Mouse (Mus musculus) adrenal gland, adult 2 months (tissue): ENCODE data around the gene Ccdc107. TPM values are rescaled to one million over a fixed set of nuclear protein-coding genes. Genes with fewer than 3 reads are reported as not detected.

Experiments
- DNase-seq: peaks from one replicate; pipeline ENCODE4 v3.0.0; 2021
- long read RNA-seq: library from polyadenylated mRNA; stranded (forward); transcript quantifications from one replicate; pipeline ENCODE4 v2.0.0, GENCODE M21; 2021
- polyA plus RNA-seq: library from polyadenylated mRNA; depleted of rRNA; stranded (reverse); fragments of >200 nt; gene quantifications from 2 replicates; pipeline ENCODE4 v1.2.3, GENCODE M21; 2012; rRNA removed
- total RNA-seq, 2 experiments: library from RNA; stranded (reverse); gene quantifications; 2 replicates each; pipeline ENCODE4 v1.2.3; 2021

Ccdc107 gene
- total RNA-seq (10 to 100 TPM; 54.5 to 69.2 TPM), polyA plus RNA-seq (376 and 526 TPM in 2 replicates)
- long read RNA-seq, transcript Ccdc107-201 (6 exons, 817 nt), result major isoform, 65 of 69 reads
- long read RNA-seq, partial matches to known transcripts, result 1 of 69 reads
- long read RNA-seq, other reads (novel, unspliced or antisense), result 3 of 69 reads

GRCm38 (mm10) chr4:43492821-43493185 lies at the start of gene Ccdc107:
Gene Ccdc107 (plus strand): TSS chr4:43492900.
- peak; percentile 96 for DNase-seq

- peak; percentile 55 for DNase-seq
These were observed 49.2 kb upstream of the Ccdc107 start for GRCm38 (mm10) chr4:43443511-43443910.

GRCm38 (mm10) chr4:43447251-43447650 lies 45.4 kb upstream of the Ccdc107 start:
- DNase-seq, result peak; percentile 79

GRCm38 (mm10) chr4:43448554-43448953 lies 44.1 kb upstream of the Ccdc107 start:
- peak; percentile 74 for DNase-seq

GRCm38 (mm10) chr4:43452315-43452714 lies 40.4 kb upstream of the Ccdc107 start:
- peak; percentile 42 for DNase-seq

- DNase-seq, result no peak
These were observed 39.3 kb upstream of the Ccdc107 start for GRCm38 (mm10) chr4:43453413-43453812.

- DNase-seq, result no peak
These were observed 38.5 kb upstream of the Ccdc107 start, which contains the start of gene Cd72 for GRCm38 (mm10) chr4:43454041-43454836. Gene Cd72 (minus strand): TSS chr4:43454628.

GRCm38 (mm10) chr4:43456470-43456869 lies 36.2 kb upstream of the Ccdc107 start:
- DNase-seq, result no peak

- DNase-seq, result no peak
These were observed 35.6 kb upstream of the Ccdc107 start for GRCm38 (mm10) chr4:43457124-43457523.

- no peak for DNase-seq
These were observed 29.6 kb upstream of the Ccdc107 start for GRCm38 (mm10) chr4:43463102-43463501.

- no peak for DNase-seq
These were observed 26.8 kb upstream of the Ccdc107 start for GRCm38 (mm10) chr4:43465935-43466334.

- no peak for DNase-seq
These were observed 25.8 kb upstream of the Ccdc107 start for GRCm38 (mm10) chr4:43466872-43467271.

GRCm38 (mm10) chr4:43470301-43470700 lies 22.4 kb upstream of the Ccdc107 start:
- no peak for DNase-seq

GRCm38 (mm10) chr4:43473636-43474035 lies 19.1 kb upstream of the Ccdc107 start:
- DNase-seq, result no peak

GRCm38 (mm10) chr4:43476604-43477003 lies 16.1 kb upstream of the Ccdc107 start:
- no peak for DNase-seq

GRCm38 (mm10) chr4:43477857-43478533 lies 14.7 kb upstream of the Ccdc107 start:
- DNase-seq, result peak; percentile 92

- no peak for DNase-seq
These were observed 14.2 kb upstream of the Ccdc107 start for GRCm38 (mm10) chr4:43478534-43478858.

GRCm38 (mm10) chr4:43478906-43479832 lies 13.5 kb upstream of the Ccdc107 start:
- DNase-seq, result peak; percentile 58

GRCm38 (mm10) chr4:43480985-43481384 lies 11.7 kb upstream of the Ccdc107 start:
- DNase-seq, result no peak

GRCm38 (mm10) chr4:43481894-43482456 lies 10.7 kb upstream of the Ccdc107 start:
- no peak for DNase-seq

- peak; percentile 75 for DNase-seq
These were observed 10.1 kb upstream of the Ccdc107 start for GRCm38 (mm10) chr4:43482591-43482990.
